Comparison of ENCODE assay signal across 1 mouse cellular context in genomic region chr12:113215667-113216346, GRCm38 (mm10).
TF ChIP-seq lines count a peak whose summit lies in the region.

No protein-coding gene starts in this region.

TF ChIP-seq in MEL, 35 proteins besides CTCF, POLR2A, EP300 and RAD21 (continued from another document):
- TF ChIP-seq MEF2A (IDR thresholded peaks at IDR 0.05; ENCODE audit: extremely low read depth, insufficient replicate concordance, low read depth, low read length, poor library complexity, severe bottlenecking) (no peak), CHD1 (IDR thresholded peaks at IDR 0.05; ENCODE audit: low read depth, low read length) (no peak; the same call in 1 of the 2 replicates), BHLHE40 (IDR thresholded peaks at IDR 0.05; ENCODE audit: borderline replicate concordance, low read depth, low read length) (no peak), USF2 (IDR thresholded peaks at IDR 0.05; ENCODE audit: borderline replicate concordance in 1 of 2, insufficient read depth in 1 of 2, low read depth in 1 of 2, low read length in 2 of 2) (no peak), MAX (IDR thresholded peaks at IDR 0.05; ENCODE audit: low read length) (peak; percentile 5; the same call in 1 of the 2 replicates), SIN3A (IDR thresholded peaks at IDR 0.05; ENCODE audit: low read length) (no peak), MAFK (IDR thresholded peaks at IDR 0.05; ENCODE audit: borderline replicate concordance, low read depth, low read length) (no peak), ZMIZ1 (IDR thresholded peaks at IDR 0.05; ENCODE audit: low read depth, low read length) (no peak), KAT2A (conservative IDR thresholded peaks at IDR 0.05; ENCODE audit: low read depth, low read length) (0 out of 2 replicates have a peak, but pooled peaks have one; percentile 30), GABPA (IDR thresholded peaks at IDR 0.05; ENCODE audit: low read depth, low read length) (no peak), POLR2AphosphoS5 (IDR thresholded peaks at IDR 0.05; ENCODE audit: borderline replicate concordance, low read depth, low read length) (no peak), RCOR1 (IDR thresholded peaks at IDR 0.05; ENCODE audit: low read depth, low read length) (no peak), MAZ (IDR thresholded peaks at IDR 0.05; ENCODE audit: low read depth, low read length) (no peak; the same call in 1 of the 2 replicates), UBTF (IDR thresholded peaks at IDR 0.05; ENCODE audit: borderline replicate concordance, insufficient read depth, low read depth, low read length) (no peak), ETS1 (IDR thresholded peaks at IDR 0.05; ENCODE audit: low read depth, low read length) (no peak), TCF12 (IDR thresholded peaks at IDR 0.05; ENCODE audit: low read depth, low read length) (peak; percentile 31; the same call in 1 of the 2 replicates), ZKSCAN1 (IDR thresholded peaks at IDR 0.05; ENCODE audit: low read depth, low read length) (no peak), HCFC1 (IDR thresholded peaks at IDR 0.05; ENCODE audit: low read depth, low read length) (no peak), MYB (IDR thresholded peaks at IDR 0.05; ENCODE audit: low read depth, low read length) (no peak), SMC3 (IDR thresholded peaks at IDR 0.05; ENCODE audit: low read depth, low read length) (peak; percentile 62)
